Mouse (Mus musculus) layer of hippocampus, postnatal 14 days (tissue): ENCODE measurements at regions not wholly inside any gene's neighbourhood (a gene's known extent, or its start where the extent isn't known, plus 50 kb on each side); places are given as distances from the start of the nearest gene placed in this dataset.
"Not testable (repeated sequence)": the region's sequence is repeated elsewhere in the genome, so short reads cannot be mapped to it uniquely, and the experiment has no call there.

Source experiments
- DNase-seq, 2 experiments: peaks; one replicate each; pipeline ENCODE4 v3.0.0; 2021 to 2022; ENCODE audit warnings: low spot score in 2 of 2, mixed read lengths in 1 of 2

DNA sequence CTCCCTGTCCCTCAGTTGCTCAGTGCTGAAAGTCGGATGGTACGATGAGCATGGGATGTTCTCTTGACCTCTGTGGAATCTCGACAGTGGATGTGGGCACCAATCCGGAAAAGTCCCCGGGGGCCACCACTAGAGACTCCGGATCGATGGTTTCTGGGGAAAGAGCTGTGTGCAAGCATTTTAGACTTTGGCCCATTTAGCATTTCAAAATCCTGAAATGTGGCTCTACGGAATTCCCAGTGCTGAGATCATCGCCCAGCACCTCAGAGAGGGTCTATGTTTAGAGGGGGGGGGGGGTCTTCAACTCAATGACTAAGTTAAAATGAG is 68.6 kb downstream of the Tomm20 start:
- no peak for DNase-seq

- no peak for DNase-seq
These were observed 69.2 kb downstream of the Tomm20 start for GRCm38 (mm10) chr8:126876300-126877038.

DNA sequence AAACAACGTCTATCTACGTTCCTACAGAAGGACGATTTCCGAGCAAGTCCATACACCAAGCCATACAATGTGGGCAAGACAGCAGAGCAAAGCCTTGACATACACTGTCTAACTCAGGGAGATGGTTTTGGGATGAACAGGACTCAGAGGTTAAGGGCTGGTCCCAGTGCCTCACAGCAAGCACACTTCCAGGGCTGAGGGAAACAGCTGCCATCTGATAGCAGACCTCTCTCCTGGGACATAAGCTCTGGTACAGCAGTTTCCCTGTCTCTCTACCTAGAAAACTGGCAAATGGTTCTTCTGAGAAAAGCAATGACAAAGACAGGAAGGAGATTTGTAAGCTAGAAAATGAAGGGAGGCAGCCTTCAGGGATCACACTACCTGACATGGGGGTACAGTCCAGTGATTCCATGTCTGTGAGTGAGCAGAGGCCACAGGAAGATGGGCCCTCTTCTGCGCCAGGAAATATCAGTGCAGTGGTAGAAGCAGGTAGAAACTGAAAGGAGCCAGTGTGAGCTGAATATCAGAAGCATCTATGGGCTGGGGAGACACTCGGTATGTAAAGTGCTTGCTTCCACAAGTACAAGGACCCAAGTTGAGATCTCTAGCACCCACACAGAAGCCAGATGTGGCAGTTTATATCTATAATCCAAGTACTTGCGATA is 70.0 kb downstream of the Tomm20 start:
- no peak for DNase-seq

DNA sequence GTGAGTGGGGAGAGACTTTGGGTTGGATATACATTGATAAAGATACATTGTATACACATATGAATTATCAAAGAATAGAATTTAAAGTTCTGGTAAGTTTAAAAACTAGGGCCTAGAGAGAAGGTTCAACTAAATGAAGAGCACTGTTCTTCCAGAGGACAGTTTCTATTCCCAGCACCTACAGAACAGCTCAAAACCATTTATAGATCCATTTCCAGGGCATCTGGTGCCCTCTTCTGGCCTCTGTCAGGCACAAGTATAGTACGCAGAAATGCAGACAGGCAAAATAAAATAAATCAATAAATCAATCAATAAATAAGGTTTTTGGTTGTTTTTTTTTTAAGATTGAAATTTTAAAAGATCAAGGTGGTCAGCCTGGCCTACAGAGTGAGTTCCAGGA is 70.8 kb downstream of the Tomm20 start:
- DNase-seq = no peak

GRCm38 (mm10) chr8:126874126-126874730 is 71.4 kb downstream of the Tomm20 start:
- no peak for DNase-seq

DNA sequence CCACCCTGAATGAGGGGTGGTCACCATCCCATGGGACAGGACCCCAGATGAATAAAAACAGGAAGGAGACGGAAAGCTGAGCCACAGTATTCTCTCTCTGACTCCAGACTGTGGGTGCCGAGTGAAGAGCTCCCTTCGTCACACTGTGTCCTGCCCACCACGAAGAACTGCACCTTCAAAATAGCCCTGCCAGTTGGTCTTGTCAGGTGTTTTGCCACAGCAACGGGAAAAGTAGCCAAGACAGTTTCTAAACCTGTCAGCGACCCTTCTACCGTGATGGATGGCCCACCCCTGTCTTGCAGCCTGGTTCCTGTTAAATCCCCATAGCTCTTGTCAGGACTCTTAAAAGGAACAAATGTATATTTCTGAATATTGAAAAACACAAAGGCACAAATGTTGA is 72.3 kb downstream of the Tomm20 start:
- no peak for DNase-seq

GRCm38 (mm10) chr8:126872574-126872973 is 73.1 kb downstream of the Tomm20 start:
- no peak for DNase-seq

DNA sequence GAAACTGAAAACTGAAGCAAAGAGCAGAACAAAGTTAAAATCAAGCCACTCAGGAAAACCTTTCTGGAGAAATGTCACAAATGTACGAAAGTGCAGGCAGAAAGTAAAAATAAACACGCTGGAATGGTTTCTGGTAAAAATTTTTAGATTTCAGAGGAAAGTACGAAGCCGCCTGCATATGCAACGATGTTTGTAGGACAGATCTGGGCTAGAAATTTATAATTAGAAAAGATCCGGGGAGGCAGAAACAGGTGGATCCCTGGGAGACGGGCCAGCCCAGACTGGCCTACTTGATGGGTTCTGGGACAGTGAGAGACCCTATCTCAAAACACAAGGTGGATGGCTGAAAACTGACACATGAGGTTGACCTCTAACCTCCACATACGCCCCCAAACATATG is 73.5 kb downstream of the Tomm20 start:
- DNase-seq = no peak

DNA sequence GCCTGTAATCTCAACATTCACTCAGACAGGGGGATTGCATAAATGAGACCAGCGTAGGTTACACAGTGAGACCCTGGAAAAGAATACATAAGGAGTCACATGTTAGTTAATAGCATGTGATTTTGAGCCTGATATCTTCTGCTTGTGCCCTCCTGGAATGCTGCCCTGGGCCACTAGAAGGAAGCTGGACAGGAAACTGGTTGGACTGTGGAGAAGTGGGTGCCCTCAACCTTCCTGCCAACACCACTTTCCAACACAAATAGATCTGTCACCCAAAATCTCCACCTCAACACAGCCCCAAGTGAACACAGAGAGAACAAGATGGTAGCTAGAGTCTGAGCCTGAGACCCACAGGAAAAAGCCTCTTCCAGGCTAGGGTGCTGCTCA is 76.2 kb downstream of the Tomm20 start:
- no peak for DNase-seq

GRCm38 (mm10) chr8:126868831-126869463 is 76.7 kb downstream of the Tomm20 start:
- DNase-seq = no peak

DNA sequence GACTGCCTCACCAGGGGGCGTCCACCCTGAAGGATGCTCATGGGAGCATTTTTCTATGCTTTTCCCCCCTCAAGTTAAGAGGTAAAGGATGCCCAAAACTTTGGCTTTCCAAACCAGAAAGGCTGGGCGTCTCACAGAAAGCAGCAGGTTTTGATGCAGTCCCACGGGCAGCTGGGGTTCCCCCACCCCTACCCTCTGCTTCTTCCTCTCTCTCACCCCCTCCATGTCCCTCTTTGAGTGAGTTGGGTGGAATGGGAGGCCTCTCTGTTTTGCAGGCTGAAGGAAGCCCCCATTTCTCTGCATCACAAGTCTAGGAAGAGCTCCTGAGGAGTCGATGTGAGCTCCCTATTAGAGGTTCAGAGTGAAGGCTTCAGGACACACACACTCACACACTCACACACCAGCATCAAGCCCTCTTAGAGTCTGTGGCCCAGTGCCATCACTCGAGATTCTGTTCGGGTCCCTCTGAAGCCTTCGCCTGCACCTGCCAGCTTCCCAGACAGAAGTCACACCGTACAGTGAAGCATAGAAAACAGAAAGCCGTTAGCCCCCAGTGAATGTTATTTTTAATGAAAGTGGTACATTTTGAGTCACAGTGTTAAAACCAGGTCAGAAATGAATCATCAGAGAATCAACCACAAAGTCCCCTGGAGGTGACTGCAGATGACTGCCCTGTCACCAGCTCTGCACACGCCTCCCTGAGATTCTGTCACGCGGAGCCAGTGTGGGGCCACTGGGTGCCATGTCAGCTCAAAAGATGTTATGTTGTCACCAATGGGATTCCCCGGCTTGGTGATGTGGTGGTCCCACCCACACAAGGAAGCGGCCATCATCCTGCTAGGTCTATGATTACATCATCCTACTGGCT is 78.3 kb downstream of the Tomm20 start:
- no peak for DNase-seq

GRCm38 (mm10) chr8:126864314-126864948 is 81.2 kb downstream of the Tomm20 start:
- no peak for DNase-seq

GRCm38 (mm10) chr8:126863661-126864060 is 82.0 kb downstream of the Tomm20 start:
- not testable (repeated sequence) for DNase-seq

DNA sequence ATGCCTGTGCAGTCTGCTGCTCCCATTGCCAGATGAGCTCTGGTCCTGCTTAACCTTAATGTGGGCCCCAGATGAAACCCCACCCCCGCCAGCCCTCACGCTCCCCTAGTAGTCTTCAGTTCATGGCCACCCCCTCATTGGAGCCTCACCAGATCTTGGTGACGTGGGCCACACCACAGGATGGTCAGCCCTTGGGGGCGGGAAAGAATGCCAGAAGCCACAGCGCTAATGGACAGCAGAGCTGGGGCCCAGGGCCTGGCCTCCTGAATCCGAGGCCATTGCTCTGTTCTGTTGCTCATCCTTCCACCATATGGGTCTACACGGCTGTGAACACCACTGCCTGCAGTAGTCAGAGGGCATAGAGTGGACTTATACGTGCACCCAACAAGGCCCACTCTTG is 83.9 kb downstream of the Tomm20 start:
- no peak for DNase-seq

DNA sequence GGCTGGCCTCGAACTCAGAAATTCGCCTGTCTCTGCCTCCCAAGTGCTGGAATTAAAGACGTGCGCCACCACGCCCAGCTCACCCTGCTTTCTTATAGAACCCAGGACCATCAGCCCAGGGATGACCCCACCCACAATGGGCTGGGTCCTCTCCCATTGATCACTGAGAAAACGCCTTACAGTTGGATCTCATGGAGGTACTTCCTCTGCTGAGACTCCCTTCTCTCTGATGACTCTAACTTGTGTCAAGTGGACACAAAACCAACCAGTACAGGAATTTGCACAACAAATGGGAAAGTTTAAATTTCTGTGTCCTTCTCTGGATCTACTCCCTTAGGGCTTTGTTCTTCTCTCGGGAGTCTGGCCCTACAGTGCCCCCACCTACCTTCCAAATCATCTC is 85.0 kb downstream of the Tomm20 start:
- DNase-seq = no peak

DNA sequence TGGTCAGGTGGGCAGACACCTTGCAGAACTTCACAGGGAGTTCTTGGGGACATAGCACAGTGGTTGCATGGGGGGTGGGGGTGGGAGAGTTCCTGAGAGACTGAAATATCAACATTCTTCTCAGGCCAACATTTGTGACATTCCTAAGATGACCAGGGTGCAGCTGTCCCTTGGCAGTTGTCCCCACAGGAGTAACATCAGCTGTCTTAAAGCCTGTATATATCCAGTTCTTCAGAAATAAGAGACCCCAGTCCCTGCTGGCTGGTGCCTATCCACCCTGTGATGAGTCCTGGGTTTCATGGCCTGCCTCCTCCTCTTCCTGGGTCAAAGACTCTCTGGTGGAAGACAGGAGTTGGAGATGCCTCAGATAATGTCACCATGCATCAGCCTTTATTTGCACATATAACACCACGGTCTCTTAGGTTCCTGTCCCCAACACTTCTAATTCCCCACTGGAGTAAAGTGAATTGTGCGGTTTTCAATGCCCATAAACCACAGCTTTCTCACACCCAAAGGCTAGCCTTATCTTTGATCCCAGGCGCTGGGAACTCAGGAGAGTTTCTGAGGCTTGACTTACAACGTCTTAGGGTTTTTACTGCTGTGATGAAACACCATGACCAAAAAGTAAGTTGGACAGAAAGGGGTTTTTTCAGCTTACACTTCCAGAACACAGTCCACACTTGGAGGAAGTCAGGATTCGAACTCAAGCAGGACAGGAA is 85.8 kb downstream of the Tomm20 start:
- no peak for DNase-seq

DNA sequence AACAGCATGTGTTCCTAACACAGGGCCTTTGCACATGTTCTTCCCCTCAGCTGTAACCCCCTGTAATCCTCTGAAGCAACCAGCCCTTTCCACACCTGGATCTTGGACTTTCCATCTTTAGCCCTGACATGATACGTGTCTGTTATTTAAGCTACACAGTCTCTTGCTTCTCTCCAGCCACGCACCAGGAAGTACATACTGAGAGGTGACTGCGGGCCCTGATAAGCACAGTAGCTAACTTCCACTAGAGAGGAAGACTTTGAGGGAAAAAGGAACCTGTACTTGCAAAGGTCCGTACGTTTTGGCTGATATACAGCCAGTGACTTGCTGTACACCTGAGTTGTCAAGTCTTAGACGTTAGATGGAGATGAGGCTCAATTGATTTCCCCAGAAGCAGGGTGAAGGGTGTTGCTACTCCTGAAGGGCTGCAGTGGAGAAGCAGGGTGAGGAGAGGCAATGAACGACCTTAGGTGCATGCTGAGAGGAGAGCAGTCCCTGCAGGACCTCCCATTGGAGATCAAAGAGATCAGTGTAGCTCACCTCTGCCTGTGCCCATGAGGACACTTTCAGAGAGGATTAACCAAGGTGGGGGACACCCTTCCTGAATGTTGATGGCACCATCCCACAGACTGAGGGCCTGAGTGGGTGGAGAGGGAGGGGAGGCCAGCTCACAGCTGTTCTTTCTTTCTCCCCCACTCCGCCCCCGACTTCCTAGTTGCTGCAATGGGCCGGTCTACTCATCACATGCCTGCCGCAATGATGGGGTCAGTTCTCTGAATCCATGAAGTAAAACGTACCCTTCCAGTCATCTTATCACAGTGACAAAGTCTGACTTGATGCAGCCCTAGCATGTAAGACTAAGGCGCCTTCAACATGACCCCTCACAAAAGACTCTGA is 88.1 kb downstream of the Tomm20 start:
- DNase-seq = no peak

- no peak for DNase-seq
These were observed 89.7 kb downstream of the Tomm20 start for GRCm38 (mm10) chr8:126855914-126856313.

DNA sequence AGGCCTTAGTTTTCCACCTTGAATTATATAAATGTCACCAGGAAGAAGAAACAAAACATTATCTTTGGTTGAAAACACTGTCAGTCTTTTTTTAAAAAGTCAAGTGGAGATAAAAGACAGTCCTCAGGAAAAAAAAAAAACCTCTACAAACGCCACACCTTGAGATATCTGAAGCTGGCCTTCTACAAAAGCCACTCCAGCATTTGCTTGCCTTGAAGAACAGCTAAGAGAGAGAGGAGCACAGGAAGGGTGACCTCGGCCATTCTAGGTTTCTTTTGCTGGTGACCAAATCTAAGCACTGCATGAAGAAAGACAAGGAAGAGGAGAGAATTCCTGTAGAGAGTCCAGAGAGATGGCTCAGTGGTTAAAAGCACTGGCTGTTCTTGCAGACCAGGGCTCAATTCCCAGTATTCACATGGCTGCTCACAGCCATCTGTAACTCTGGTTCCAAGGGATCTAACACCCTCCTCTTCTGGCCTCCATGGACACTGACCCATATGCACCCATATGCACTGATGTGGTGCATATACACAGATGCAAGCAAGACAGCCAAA is 90.5 kb downstream of the Tomm20 start:
- no peak for DNase-seq
